Mouse (Mus musculus): Measurements from ENCODE around the gene Amt.

GRCm38 (mm10) chr9:108308141-108308540 is 11.5 kb downstream of the Amt start:
- no peak for TF ChIP-seq CTCF (IDR thresholded peaks at IDR 0.05; ENCODE audit: borderline replicate concordance, insufficient read depth, low read length)
- TF ChIP-seq POLR2A (IDR thresholded peaks at IDR 0.05; ENCODE audit: low read depth, low read length) = no peak

Measured in embryonic fibroblast, embryonic 13.5 days (primary cell).